Mouse (Mus musculus) kidney, adult 2 months (tissue): ENCODE data around the gene Cdca7l.

ENCODE experiments used
- CTCF ChIP-seq: fragments of 200-500 bp; conservative IDR thresholded peaks from 2 replicates; pipeline ENCODE4 v1.5.1; 2011; ENCODE audit warnings: low read depth, mild to moderate bottlenecking, control low read depth, low read length, moderate library complexity, mixed read lengths; ENCODE audit not compliant: insufficient read depth, insufficient read length
- POLR2A ChIP-seq: fragments of 200-500 bp; IDR thresholded peaks from one replicate; pipeline ENCODE4 v1.6.1; 2011; ENCODE audit warnings: low read depth, low read length, control low read depth

- no peak for TF ChIP-seq CTCF
- no peak for TF ChIP-seq POLR2A
Observed at GRCm38 (mm10) chr12:117914613-117915245, 110.6 kb downstream of the Cdca7l start.
